Mouse (Mus musculus) liver, embryonic 15.5 days (tissue): ENCODE measurements around the gene S100pbp. TPM values are rescaled to one million over a fixed set of nuclear protein-coding genes. Genes with fewer than 3 reads are reported as not detected.
"Not testable (repeated sequence)": the region's sequence is repeated elsewhere in the genome, so short reads cannot be mapped to it uniquely, and the experiment has no call there.

Source experiments
- ATAC-seq: fragments of 200-750 bp; cut with Nextera tagmentation; 2 replicates; pipeline ENCODE4 v1.8.0; 2017; ENCODE audit warnings: moderate number of reproducible peaks, mild to moderate bottlenecking, moderate library complexity; ENCODE audit not compliant: insufficient read depth
- H3K27ac ChIP-seq: fragments of 300-500 bp; sonication (generic); replicated peaks from 2 replicates; pipeline ENCODE4 v1.5.1; 2015; ENCODE audit warnings: mild to moderate bottlenecking, inconsistent platforms
- H3K27me3 ChIP-seq: fragments of 300-500 bp; sonication (generic); 2 replicates; pipeline ENCODE4 v1.6.1; 2015; ENCODE audit warnings: mild to moderate bottlenecking, inconsistent platforms
- H3K36me3 ChIP-seq: fragments of 300-500 bp; sonication (generic); replicated peaks from 2 replicates; pipeline ENCODE4 v1.6.1; 2015; ENCODE audit warnings: moderate library complexity, mild to moderate bottlenecking, inconsistent platforms
- H3K4me1 ChIP-seq: fragments of 300-500 bp; sonication (generic); replicated peaks from 2 replicates; pipeline ENCODE4 v1.6.1; 2015; ENCODE audit warnings: inconsistent platforms
- H3K4me2 ChIP-seq: fragments of 300-500 bp; sonication (generic); 2 replicates; pipeline ENCODE4 v1.6.1; 2015; ENCODE audit warnings: moderate library complexity, mild to moderate bottlenecking, inconsistent platforms
- H3K4me3 ChIP-seq: fragments of 300-500 bp; sonication (generic); replicated peaks from 2 replicates; pipeline ENCODE4 v1.5.1; 2015; ENCODE audit warnings: mild to moderate bottlenecking, inconsistent platforms
- H3K9ac ChIP-seq: fragments of 300-500 bp; sonication (generic); 2 replicates; pipeline ENCODE4 v1.6.1; 2015; ENCODE audit warnings: moderate library complexity, mild to moderate bottlenecking, inconsistent platforms
- H3K9me3 ChIP-seq: fragments of 300-500 bp; sonication (generic); replicated peaks from 2 replicates; pipeline ENCODE4 v1.6.1; 2016; ENCODE audit warnings: inconsistent platforms
- WGBS: fragments of 180-500 bp; shearing (Covaris S2); methylation state at CpG from one replicate; pipeline ENCODE4 v1.1.7; 2015; ENCODE audit warnings: mixed read lengths; ENCODE audit not compliant: insufficient replicate concordance; 5-methylcytosine and 5-hydroxymethylcytosine counted together
- polyA plus RNA-seq: library from polyadenylated mRNA; unstranded; fragments of >200 nt; fragmentation: Nextera tagmentation; extraction: Ambion mirVana; gene quantifications from 2 replicates; pipeline ENCODE4 v1.2.1, GENCODE M21; 2015

The S100pbp gene
- polyA plus RNA-seq, 1 experiment from 2014 or later, result 6.0 TPM

- Histone ChIP-seq H3K4me1 (peaks cover 12% of the 10 kb centered on the region; the same call in 1 of the 2 replicates), H3K4me3 (no peak overlapping the region), H3K4me2 (no peak overlapping the region), H3K27me3 (peaks cover 33% of the 10 kb centered on the region), H3K9me3 (no peaks in the 10 kb centered on the region), H3K9ac (no peak overlapping the region), H3K27ac (no peak overlapping the region), H3K36me3 (peaks cover 64% of the 10 kb centered on the region)
- ATAC-seq, result no peak
- 86% methylated on average over 10 of the region's 10 CpGs for WGBS
Observed at GRCm38 (mm10) chr4:129219198-129219597, 29.7 kb upstream of the S100pbp start.

- Histone ChIP-seq H3K36me3 (peaks cover 69% of the 10 kb centered on the region), H3K9me3 (no peaks in the 10 kb centered on the region), H3K4me2 (no peak overlapping the region), H3K27ac (no peak overlapping the region), H3K4me3 (no peak overlapping the region), H3K4me1 (peaks cover 12% of the 10 kb centered on the region; the same call in 1 of the 2 replicates), H3K27me3 (peaks cover 28% of the 10 kb centered on the region), H3K9ac (no peak overlapping the region)
- no peak for ATAC-seq
- 86% methylated on average over 7 of the region's 7 CpGs for WGBS
Observed at GRCm38 (mm10) chr4:129218569-129219175, 29.1 kb upstream of the S100pbp start.

- 60% methylated on average over 3 of the region's 3 CpGs for WGBS
- H3K36me3 ChIP-seq, result peaks cover 99% of the 10 kb centered on the region
- ATAC-seq, H3K27ac ChIP-seq, H3K4me2 ChIP-seq, H3K9me3 ChIP-seq, H3K4me1 ChIP-seq, H3K9ac ChIP-seq, H3K4me3 ChIP-seq, H3K27me3 ChIP-seq: not testable (repeated sequence)
Observed at GRCm38 (mm10) chr4:129212486-129212885, 23.0 kb upstream of the S100pbp start.

GRCm38 (mm10) chr4:129211461-129211860 lies 21.9 kb upstream of the S100pbp start:
- ATAC-seq, result no peak
- Histone ChIP-seq H3K4me3 (no peak overlapping the region), H3K9ac (no peak overlapping the region), H3K9me3 (no peaks in the 10 kb centered on the region), H3K36me3 (peaks cover 99% of the 10 kb centered on the region), H3K27ac (no peak overlapping the region), H3K4me1 (0 out of 2 replicates have a peak, but pooled peaks cover 2% of the 10 kb centered on the region), H3K4me2 (no peak overlapping the region), H3K27me3 (no peaks in the 10 kb centered on the region)
- 77% methylated on average over 4 of the region's 4 CpGs for WGBS

- no peak overlapping the region for H3K27ac ChIP-seq
- no peaks in the 10 kb centered on the region for H3K9me3 ChIP-seq
- no peaks in the 10 kb centered on the region for H3K27me3 ChIP-seq
- H3K36me3 ChIP-seq, result peaks cover 99% of the 10 kb centered on the region
- H3K4me2 ChIP-seq, result no peak overlapping the region
- H3K4me1 ChIP-seq, result 0 out of 2 replicates have a peak, but pooled peaks cover 2% of the 10 kb centered on the region
- no peak overlapping the region for H3K9ac ChIP-seq
- no peak overlapping the region for H3K4me3 ChIP-seq
- ATAC-seq, result no peak
- 68% methylated on average over 7 of the region's 7 CpGs for WGBS
Observed at GRCm38 (mm10) chr4:129209504-129209903, 20.0 kb upstream of the S100pbp start.

- no peak overlapping the region for H3K9ac ChIP-seq
- H3K9me3 ChIP-seq, result no peaks in the 10 kb centered on the region
- WGBS, result 78% methylated on average over 8 of the region's 8 CpGs
- ATAC-seq, result 0 out of 2 replicates have a peak, but pooled peaks have one; percentile 3
- H3K36me3 ChIP-seq, result peaks cover 99% of the 10 kb centered on the region
- no peaks in the 10 kb centered on the region for H3K27me3 ChIP-seq
- no peak overlapping the region for H3K4me2 ChIP-seq
- 0 out of 2 replicates have a peak, but pooled peaks cover 2% of the 10 kb centered on the region for H3K4me1 ChIP-seq
- H3K27ac ChIP-seq, result no peak overlapping the region
- H3K4me3 ChIP-seq, result no peak overlapping the region
Observed at GRCm38 (mm10) chr4:129206792-129207191, 17.3 kb upstream of the S100pbp start.

GRCm38 (mm10) chr4:129204655-129205054 lies 15.1 kb upstream of the S100pbp start:
- H3K27ac ChIP-seq, result no peak overlapping the region
- H3K36me3 ChIP-seq, result peaks cover 99% of the 10 kb centered on the region
- H3K4me3 ChIP-seq, result no peak overlapping the region
- 88% methylated on average over 10 of the region's 10 CpGs for WGBS
- ATAC-seq, result no peak
- no peak overlapping the region for H3K9ac ChIP-seq
- no peak overlapping the region for H3K4me2 ChIP-seq
- no peaks in the 10 kb centered on the region for H3K9me3 ChIP-seq
- no peaks in the 10 kb centered on the region for H3K27me3 ChIP-seq
- 0 out of 2 replicates have a peak, but pooled peaks cover 2% of the 10 kb centered on the region for H3K4me1 ChIP-seq

- peaks cover 89% of the 10 kb centered on the region for H3K36me3 ChIP-seq
- no peak for ATAC-seq
- 91% methylated on average over 6 of the region's 6 CpGs for WGBS
Observed at GRCm38 (mm10) chr4:129197514-129197913, 8.0 kb upstream of the S100pbp start.

GRCm38 (mm10) chr4:129194280-129194679 lies 4.8 kb upstream of the S100pbp start:
- Histone ChIP-seq H3K4me2 (no peak overlapping the region), H3K4me1 (peaks cover 43% of the 10 kb centered on the region), H3K27me3 (no peaks in the 10 kb centered on the region), H3K9me3 (no peaks in the 10 kb centered on the region), H3K27ac (peak overlapping the region; percentile 14; the same call in 1 of the 2 replicates), H3K36me3 (peaks cover 69% of the 10 kb centered on the region), H3K9ac (no peak overlapping the region), H3K4me3 (no peak overlapping the region)
- 86% methylated on average over 1 of the region's 1 CpGs for WGBS
- ATAC-seq, result no peak

More at GRCm38 (mm10) chr4:129197514-129197913, 8.0 kb upstream of the S100pbp start:
- no peak overlapping the region for H3K4me3 ChIP-seq
- H3K9me3 ChIP-seq, result no peaks in the 10 kb centered on the region
- H3K27ac ChIP-seq, result no peak overlapping the region
- H3K27me3 ChIP-seq, result no peaks in the 10 kb centered on the region
- H3K4me1 ChIP-seq, result peaks cover 22% of the 10 kb centered on the region
- H3K9ac ChIP-seq, result no peak overlapping the region
- no peak overlapping the region for H3K4me2 ChIP-seq

GRCm38 (mm10) chr4:129191691-129192090 lies 2.2 kb upstream of the S100pbp start:
- Histone ChIP-seq H3K36me3 (peaks cover 46% of the 10 kb centered on the region), H3K9ac (peak overlapping the region; percentile 79), H3K4me3 (peak overlapping the region; percentile 73), H3K9me3 (no peaks in the 10 kb centered on the region), H3K4me2 (peak overlapping the region; percentile 91), H3K4me1 (peaks cover 60% of the 10 kb centered on the region), H3K27me3 (no peaks in the 10 kb centered on the region), H3K27ac (peak overlapping the region; percentile 90; the same call in 1 of the 2 replicates)
- no peak for ATAC-seq
- 72% methylated on average over 5 of the region's 5 CpGs for WGBS

GRCm38 (mm10) chr4:129190538-129190937 lies 1.0 kb upstream of the S100pbp start:
- H3K9me3 ChIP-seq, result no peaks in the 10 kb centered on the region
- 1% methylated on average over 12 of the region's 12 CpGs for WGBS

More at GRCm38 (mm10) chr4:129190538-129190937, 1.0 kb upstream of the S100pbp start:
- peaks cover 60% of the 10 kb centered on the region for H3K4me1 ChIP-seq
- H3K36me3 ChIP-seq, result peaks cover 34% of the 10 kb centered on the region
- H3K27ac ChIP-seq, result peak overlapping the region; percentile 90
- H3K4me3 ChIP-seq, result peak overlapping the region; percentile 73
- peak overlapping the region; percentile 79 for H3K9ac ChIP-seq
- H3K4me2 ChIP-seq, result peak overlapping the region; percentile 91
- no peaks in the 10 kb centered on the region for H3K27me3 ChIP-seq
- ATAC-seq, result no peak
